Mouse (Mus musculus): ENCODE results near the gene Casp1.

- no peak for TF ChIP-seq CTCF (IDR thresholded peaks at IDR 0.05; ENCODE audit: insufficient read depth, low read depth, low read length)
- no peak for TF ChIP-seq POLR2A (IDR thresholded peaks at IDR 0.05; ENCODE audit: insufficient read depth, low read depth, low read length)
Measured at GRCm38 (mm10) chr9:5311435-5311834, 13.1 kb downstream of the Casp1 start.
